Mouse (Mus musculus): Measurements from ENCODE around the gene Slitrk5.

DNA sequence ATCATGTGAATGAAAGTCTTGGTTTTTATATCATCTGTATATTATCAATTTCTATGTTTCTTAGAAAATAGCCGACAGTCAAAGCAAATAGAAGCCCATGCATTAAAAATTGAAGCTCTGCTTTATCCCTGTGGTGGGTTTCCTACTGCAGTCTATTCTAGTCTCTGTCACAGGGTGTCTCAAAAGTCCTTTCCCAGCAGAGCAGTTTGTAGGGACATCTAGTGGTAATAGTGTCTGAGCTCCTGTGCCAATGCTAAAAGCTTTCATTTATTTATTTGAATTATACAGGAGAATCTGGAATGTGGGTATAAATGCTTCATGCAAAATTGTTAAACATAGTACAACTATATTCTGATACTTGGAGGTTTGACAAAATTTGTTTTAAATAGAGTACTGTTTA, 2.0 kb upstream of the Slitrk5 start:
- TF ChIP-seq CTCF (IDR thresholded peaks at IDR 0.05; ENCODE audit: borderline replicate concordance, insufficient read depth, low read length), result no peak
- no peak for TF ChIP-seq POLR2A (IDR thresholded peaks at IDR 0.05; ENCODE audit: low read depth, low read length)
